Mouse (Mus musculus) monocyte, adult 5-6 weeks (primary cell): ENCODE measurements around the gene Tbx21. TPM values are rescaled to one million over a fixed set of nuclear protein-coding genes. Genes with fewer than 3 reads are reported as not detected.
A peak's percentile ranks its signal among the peaks of the same experiment; 100 is the strongest.

Source experiments
- ATAC-seq: fragments of 153-309, 156-312 bp; replicated peaks from 2 replicates; pipeline ENCODE4 v1.8.0; 2017; ENCODE audit warnings: mild to moderate bottlenecking; ENCODE audit not compliant: low TSS enrichment, insufficient number of reproducible peaks, severe bottlenecking, poor library complexity, low FRiP score
- total RNA-seq: library from RNA; stranded (forward); fragments of 200-1000, 200-491, 200-594 nt; gene quantifications from 3 replicates; pipeline ENCODE4 v1.2.3, GENCODE M21; 2017

The Tbx21 gene
- total RNA-seq, 1 experiment from 2014 or later: 25.3 TPM

GRCm38 (mm10) chr11:97138554-97139226 is 23.6 kb upstream of the Tbx21 start:
- no peak for ATAC-seq

GRCm38 (mm10) chr11:97133270-97133669 is 18.1 kb upstream of the Tbx21 start:
- 0 out of 2 replicates have a peak, but pooled peaks have one; percentile 27 for ATAC-seq

DNA sequence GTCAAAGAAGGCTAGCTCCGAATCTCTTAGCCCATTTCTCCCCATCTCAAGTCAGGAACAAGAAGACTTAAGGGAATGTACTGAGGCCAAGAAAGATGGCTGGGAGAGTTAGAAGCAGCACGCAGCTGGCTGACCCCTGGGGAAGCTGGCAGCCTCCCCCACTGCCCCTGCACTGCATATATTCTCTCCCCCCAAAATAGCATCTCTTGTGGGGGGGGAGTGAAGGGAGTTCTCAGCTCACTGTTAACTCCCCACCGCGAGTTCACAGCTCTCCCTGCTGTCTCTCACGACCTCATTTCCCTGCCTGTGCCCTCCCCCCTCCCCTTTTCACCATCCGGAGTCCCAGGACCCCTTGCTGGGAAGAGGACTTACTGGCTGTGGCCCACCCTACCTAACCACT is 17.1 kb upstream of the Tbx21 start:
- ATAC-seq: no peak

DNA sequence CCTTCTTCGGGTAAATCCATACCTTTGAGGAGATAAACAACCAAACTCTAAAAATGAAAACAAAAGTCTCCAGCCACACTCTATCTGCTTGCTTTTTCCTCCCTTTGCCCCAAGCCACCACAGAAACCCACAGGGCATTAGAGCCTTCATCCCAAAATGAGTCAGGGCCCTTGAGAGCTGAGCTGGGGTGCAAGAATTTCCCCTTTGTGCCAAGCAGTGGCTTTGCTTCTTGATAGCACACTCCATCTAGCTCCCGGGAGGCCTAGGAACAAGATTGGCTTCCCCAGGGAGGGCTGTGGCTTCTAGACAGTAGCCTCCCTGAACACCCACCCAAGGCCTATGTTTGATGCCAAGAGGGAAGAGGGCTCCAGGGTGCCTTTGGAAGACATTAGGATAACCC is 16.6 kb upstream of the Tbx21 start:
- ATAC-seq: no peak

DNA sequence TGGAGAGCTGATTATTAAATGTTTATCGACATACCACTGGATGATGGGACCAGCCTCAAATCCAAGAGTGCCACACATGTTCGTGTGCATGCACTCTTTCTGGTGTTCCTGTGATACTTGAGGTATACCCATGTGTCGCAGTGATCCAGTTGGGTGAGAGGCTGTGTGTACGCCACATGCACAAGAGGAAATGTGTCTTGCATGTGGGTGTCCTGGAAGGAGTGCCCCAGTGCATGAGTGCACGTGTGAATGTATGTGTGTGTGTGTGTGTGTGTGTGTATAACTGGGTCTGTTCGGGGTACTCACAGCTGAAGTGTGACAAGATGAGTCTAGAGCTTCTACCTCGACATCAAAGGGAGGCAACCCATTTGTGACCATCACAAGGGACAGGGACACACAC is 15.2 kb upstream of the Tbx21 start:
- ATAC-seq: no peak

DNA sequence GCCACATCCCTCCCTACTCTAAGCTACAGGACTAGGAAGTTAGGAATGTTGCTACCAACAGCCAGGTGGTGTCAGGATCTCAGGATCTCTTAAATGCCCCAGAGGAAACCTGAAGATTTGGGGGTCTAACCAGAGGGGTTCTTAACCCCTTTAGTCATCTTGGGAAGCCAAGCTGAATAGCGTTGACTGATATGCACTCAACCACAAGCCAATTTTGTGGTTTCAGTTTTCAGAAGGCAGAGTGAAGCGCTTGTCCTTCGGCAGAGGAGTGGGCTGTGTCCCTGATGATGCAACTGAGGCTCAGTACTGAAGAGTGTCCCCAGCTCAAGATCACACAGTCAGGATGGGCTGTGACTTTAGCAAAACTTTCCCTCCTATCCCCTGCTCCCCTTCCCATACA is 13.8 kb upstream of the Tbx21 start:
- no peak for ATAC-seq

- ATAC-seq: no peak
Measured at GRCm38 (mm10) chr11:97127470-97128223, 12.5 kb upstream of the Tbx21 start.

DNA sequence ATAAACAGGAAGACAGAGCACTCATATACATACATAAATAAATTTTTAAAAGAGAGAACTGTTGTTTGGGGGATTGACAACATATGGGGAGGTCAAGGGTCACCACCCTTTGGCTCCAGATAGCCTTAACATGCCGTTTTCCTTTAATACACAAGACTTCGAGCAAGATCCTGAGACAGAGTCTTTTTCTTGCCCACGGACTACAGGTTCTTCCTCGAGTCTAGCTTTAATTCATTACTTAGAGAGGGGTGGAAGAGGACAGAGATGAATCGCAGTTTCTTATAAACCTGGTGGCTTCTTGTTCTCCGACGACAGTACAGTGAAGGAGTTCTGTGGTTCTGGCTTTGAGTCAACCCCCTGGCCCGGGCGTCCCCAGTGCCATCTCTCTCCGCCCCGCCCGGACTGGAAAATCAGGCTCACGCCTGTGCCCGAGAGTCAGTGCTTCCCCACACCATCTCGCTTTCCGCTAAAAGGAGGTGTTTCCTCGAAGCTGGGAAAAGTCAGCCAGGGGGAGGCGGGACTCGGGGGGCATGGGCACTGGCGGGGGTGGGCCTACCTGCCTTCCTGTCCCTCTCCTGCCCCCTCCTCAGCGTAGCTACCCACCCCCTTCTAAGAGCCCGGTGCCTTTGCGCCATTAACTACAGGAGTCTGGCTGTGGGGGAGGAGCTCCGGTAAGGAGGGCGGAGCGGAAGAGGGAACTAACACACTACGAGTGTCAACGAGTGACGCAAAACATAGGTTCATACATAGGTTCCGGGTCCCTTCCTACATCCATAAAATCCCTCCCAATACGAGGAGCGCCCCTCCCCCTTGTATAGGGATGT is 11.7 kb upstream of the Tbx21 start:
- ATAC-seq: peak; percentile 86

GRCm38 (mm10) chr11:97124266-97125036 is 9.3 kb upstream of the Tbx21 start:
- ATAC-seq: no peak

DNA sequence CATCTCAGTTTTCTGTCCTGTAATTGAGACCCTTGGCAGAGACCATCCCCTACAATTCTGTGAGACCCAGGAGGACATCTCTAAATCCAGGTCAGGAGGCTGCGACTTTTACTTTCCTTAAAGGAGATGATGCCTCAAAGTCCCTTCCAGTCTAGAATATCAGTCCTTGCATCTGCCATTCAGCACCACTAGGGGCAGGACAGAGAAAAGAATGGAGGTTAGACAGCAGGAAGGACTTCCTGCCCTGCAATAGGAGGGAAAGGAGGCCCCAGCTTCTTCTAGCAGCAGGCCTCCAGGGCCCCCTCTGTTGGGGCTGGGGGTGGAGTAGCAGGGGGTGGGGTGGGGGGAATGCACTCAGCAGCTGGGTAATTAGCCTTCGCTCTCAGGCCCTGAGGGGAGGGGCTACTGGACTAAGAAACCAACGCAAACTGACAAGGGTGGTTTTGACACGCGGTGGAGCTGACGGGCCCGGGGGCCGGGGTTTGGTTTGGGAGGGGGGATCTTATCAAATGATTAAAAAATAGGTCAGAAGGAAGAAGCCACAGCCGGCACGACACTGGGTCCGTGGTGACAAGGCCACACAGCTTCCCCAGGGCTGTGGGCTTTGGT is 8.3 kb upstream of the Tbx21 start:
- peak; percentile 44; the same call in 1 of the 2 replicates for ATAC-seq

- no peak for ATAC-seq
Measured at GRCm38 (mm10) chr11:97120641-97121040, 5.5 kb upstream of the Tbx21 start.

DNA sequence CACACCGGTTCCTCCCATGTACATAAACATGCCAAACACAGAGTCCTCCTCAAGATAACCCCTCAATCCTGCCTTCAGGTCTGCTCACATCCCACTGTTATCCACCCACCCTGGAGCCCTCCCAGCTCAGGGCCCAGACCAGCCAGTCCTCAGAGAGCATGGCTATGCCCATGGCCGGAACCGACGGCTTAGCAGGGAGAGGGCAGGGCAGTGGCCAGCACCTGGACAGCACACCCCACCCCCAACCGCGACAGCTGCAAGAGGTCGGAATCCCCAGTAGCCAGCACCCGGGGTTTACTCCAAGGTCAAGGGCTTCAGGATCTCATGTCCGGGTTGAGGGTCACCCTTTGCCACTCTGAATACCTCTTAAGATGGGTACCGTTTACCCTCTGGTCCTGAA is 5.1 kb upstream of the Tbx21 start:
- no peak for ATAC-seq

DNA sequence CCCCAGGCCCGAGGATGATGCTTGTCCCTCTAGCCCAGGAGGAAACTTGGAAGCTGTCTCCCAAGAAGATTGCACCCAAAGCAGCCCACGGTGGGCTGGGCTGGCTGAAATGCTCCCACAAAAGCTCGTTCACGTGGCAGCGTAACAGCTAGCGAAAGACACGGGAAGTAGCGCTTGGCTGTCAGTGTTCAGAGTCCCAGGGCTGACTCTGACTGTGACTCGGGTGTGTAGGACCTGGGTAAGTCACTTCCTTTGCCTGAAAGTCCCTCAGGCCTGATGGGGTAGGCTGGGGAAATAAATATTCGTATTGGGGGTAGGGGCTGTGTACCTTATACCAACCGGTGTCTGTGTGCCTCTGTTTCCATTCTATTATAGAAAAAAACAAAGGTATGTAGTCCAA is 666 bp upstream of the Tbx21 start:
- ATAC-seq: no peak

DNA sequence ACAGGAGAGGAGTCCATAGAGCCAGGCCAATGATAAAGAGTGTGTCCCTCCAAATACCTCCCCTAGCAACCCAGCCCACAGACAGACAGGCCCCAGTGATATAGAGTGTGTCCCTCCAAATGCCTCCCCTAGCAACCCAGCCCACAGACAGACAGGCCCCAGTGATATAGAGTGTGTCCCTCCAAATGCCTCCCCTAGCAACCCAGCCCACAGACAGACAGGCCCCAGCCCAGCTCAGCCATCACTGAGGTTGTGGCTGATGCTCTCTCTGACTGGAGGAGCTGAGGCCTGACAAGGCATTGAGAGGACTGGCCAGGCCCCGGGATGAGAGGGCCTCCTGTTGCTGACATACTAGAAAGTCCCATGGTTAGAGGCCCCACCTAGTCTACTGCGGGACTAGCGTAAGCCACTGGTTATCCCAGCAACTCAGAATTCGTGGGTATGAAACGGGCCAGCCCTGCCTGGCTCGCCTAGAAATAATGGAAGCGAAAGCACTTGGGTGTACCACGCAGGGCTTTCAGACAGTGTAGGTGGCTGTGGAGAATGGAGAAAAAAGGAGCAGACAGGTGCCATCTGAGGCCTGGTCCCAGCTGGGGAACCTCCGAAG is 2.5 kb downstream of the Tbx21 start:
- peak; percentile 61; the same call in 1 of the 2 replicates for ATAC-seq

DNA sequence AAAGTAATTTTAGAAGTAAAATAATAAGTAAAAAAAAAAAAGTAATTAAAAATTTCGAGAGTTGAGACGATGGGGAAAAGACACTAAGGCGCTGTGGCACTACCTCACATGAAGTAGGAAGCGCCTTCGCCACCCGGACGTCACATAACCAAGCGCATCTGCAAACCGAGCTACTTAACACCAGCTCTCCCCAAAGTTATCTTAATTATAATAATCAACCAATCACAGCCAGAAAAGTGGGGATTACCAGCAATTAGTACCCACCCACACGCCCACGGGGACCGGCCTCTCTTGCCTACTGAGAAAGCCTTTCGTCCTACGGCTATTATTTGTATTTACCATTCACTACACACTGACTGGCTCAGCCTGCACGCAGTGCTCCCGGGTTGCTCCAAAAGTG is 6.2 kb downstream of the Tbx21 start:
- ATAC-seq: no peak

GRCm38 (mm10) chr11:97104091-97104483 is 11.0 kb downstream of the Tbx21 start:
- ATAC-seq: peak; percentile 70

DNA sequence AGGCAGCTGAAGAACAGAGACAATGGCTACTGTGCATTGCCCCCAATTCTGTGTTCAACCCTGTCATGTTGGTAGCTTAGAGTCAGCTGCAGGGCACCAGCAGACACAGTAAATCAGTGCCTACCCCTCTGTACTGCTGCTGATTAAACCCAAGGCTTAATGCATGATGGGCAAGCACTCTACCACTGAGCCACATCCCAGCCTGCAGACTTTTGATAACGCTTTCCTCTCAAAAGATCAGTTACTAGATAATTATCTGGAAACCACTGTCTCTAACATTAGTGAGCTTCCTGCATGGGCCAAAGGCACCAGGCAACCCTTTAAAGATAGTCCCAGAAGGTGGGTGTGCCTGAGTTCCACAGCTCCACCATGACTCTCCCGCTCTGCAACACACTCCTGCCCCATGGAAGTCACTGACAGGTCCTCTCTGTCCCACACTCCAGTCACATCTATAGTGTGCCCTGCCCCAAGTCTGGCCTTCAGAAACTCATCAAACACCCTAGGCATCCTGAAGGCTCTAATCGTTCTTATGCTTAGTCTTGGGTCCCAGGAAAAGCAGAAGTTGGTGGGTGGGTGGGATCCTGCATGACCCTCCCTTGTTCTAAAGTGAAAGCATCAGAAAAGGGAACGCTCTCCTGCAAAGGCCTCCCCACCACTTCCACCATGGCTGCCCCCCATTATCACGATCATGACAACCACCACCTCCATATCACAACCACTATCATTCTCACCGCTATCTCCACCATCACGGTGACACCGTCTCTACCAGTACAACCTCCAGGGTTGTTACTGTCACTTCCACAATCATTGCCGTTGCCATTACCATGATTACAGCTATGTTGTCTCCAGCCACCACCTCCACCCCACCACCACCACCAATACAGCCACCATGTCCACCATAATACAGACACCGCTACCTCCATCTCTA is 11.7 kb downstream of the Tbx21 start:
- peak; percentile 30; the same call in 1 of the 2 replicates for ATAC-seq
